Mouse (Mus musculus) megakaryocyte, embryonic 14.5 days (primary cell): ENCODE measurements around the gene Nelfcd.

Experiments
- FLI1 ChIP-seq: IDR thresholded peaks from 2 replicates; pipeline ENCODE4 v1.6.1; 2012; ENCODE audit warnings: low read length, inconsistent platforms, mixed read lengths
- GATA1 ChIP-seq: IDR thresholded peaks from 3 replicates; pipeline ENCODE4 v1.6.1; 2012; ENCODE audit warnings: mixed read lengths, low read length, inconsistent platforms, borderline replicate concordance

- no peak for TF ChIP-seq GATA1
- TF ChIP-seq FLI1: no peak
Measured at GRCm38 (mm10) chr2:174450353-174450752, 34.7 kb downstream of the Nelfcd start, which contains the start of gene Tubb1.
